Mouse (Mus musculus) kidney, adult 2 months (tissue): ENCODE measurements around the gene Mrps15. TPM values are rescaled to one million over a fixed set of nuclear protein-coding genes. Genes with fewer than 3 reads are reported as not detected.

Source experiments
- DNase-seq: peaks from one replicate; pipeline ENCODE4 v3.0.0; 2021
- H3K27ac ChIP-seq: fragments of 200-500 bp; 2 replicates; pipeline ENCODE4 v1.5.1; 2012; ENCODE audit warnings: low read depth, low read length, control low read depth, inconsistent platforms; ENCODE audit not compliant: insufficient read depth
- H3K27me3 ChIP-seq: fragments of 200-500 bp; replicated peaks from 2 replicates; pipeline ENCODE4 v1.6.1; 2012; ENCODE audit warnings: mild to moderate bottlenecking, moderate library complexity, low read length, inconsistent platforms; ENCODE audit not compliant: control insufficient read depth, insufficient read depth
- H3K36me3 ChIP-seq: fragments of 200-500 bp; 2 replicates; pipeline ENCODE4 v1.6.1; 2012; ENCODE audit warnings: mild to moderate bottlenecking, moderate library complexity, low read length, inconsistent platforms; ENCODE audit not compliant: control insufficient read depth, insufficient read depth
- H3K4me1 ChIP-seq: fragments of 200-500 bp; 2 replicates; pipeline ENCODE4 v1.6.1; 2011; ENCODE audit warnings: low read length; ENCODE audit not compliant: control insufficient read depth, insufficient read depth
- H3K4me3 ChIP-seq: fragments of 200-500 bp; 2 replicates; pipeline ENCODE4 v1.5.1; 2011; ENCODE audit warnings: mild to moderate bottlenecking, low read depth, low read length, control low read depth; ENCODE audit not compliant: insufficient read depth
- CTCF ChIP-seq: fragments of 200-500 bp; conservative IDR thresholded peaks from 2 replicates; pipeline ENCODE4 v1.5.1; 2011; ENCODE audit warnings: low read depth, mild to moderate bottlenecking, control low read depth, low read length, moderate library complexity, mixed read lengths; ENCODE audit not compliant: insufficient read depth, insufficient read length
- POLR2A ChIP-seq: fragments of 200-500 bp; IDR thresholded peaks from one replicate; pipeline ENCODE4 v1.6.1; 2011; ENCODE audit warnings: low read depth, low read length, control low read depth
- WGBS: fragments of 180-500 bp; shearing (Covaris S2); methylation state at CpG from one replicate; pipeline ENCODE4 v1.1.7; 2018; 5-methylcytosine and 5-hydroxymethylcytosine counted together
- polyA plus RNA-seq: library from polyadenylated mRNA; depleted of rRNA; stranded (reverse); fragments of >200 nt; gene quantifications from 2 replicates; pipeline ENCODE4 v1.2.3, GENCODE M21; 2012; rRNA removed

Gene Mrps15
- polyA plus RNA-seq, 1 experiment = 38.2 TPM

DNA sequence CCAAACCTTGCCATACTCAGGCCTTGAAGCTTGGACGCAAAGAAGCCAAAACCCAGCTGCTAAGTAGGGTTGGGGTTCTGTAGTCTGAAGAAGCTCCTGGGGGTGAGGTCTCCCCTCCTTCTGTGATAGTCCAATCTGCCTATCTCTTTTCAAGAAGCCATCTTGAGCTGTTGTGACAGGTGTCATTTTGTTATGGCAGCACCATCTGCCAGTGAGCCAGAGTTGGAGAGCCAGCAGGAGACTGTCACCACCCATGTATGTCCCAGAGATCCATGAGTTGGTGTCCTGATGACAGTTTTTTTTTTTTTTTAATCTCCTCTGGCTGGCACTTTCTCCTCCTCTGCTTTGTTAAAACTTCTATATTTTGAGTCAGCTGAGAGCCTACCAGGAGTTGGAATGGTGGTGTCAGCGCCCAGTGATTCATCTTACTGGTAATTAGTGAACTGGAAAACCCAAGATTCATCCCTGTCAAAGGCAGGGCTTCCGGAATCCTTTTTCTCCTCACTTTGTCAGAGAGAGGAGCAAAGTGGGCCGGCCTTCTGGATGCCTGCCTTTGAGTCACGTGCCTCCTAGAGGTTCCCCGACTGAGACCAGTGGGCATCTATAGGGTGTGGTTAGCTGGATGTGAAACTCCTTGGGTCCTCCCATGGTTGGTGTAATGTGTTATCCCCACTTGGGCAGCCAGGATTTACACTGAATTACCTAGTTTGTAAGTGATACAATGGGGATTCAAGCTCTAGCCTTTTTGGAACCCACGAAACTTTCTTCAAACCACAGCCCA lies 55.5 kb downstream of the Mrps15 start:
- peak; percentile 60 for DNase-seq
- peaks cover 25% of the 10 kb centered on the region for H3K4me1 ChIP-seq
- no peak overlapping the region for H3K4me3 ChIP-seq
- H3K27ac ChIP-seq = peak overlapping the region; percentile 75
- 43% methylated on average over 7 of the region's 7 CpGs for WGBS
- TF ChIP-seq CTCF = no peak
- no peaks in the 10 kb centered on the region for H3K27me3 ChIP-seq
- no peaks in the 10 kb centered on the region for H3K36me3 ChIP-seq

DNA sequence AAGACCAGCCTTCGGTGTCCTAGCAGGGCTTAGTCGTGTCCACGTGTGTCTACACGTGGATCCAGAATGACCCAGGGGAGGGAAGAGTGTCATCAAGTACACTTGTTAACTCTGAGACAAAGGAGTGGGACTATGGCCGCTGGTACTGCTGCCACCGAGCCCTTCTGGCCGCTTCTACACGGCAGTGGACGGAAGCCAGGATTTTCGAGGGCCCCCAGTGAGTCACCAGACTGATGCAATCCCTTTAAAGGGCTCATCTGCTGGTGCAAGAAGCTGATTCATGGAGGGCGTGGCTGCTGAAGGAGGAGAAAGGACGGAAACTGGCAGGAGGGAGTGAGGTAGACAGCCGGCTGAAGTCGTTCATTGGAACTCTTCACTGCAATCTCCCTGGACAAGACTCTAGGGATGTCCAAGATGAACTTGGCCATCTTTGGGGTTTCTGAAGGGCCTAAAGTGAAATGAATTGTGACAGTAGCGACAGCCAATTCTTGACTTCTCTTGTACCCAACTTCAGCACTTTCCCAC lies 56.4 kb downstream of the Mrps15 start:
- TF ChIP-seq POLR2A = no peak
- TF ChIP-seq CTCF = no peak
- peak overlapping the region; percentile 38 for H3K4me3 ChIP-seq
- DNase-seq = peak; percentile 92
- WGBS = under 1% methylated on average over 15 of the region's 15 CpGs
- H3K4me1 ChIP-seq = peaks cover 34% of the 10 kb centered on the region
- no peaks in the 10 kb centered on the region for H3K36me3 ChIP-seq
- no peaks in the 10 kb centered on the region for H3K27me3 ChIP-seq
- peak overlapping the region; percentile 75 for H3K27ac ChIP-seq

DNA sequence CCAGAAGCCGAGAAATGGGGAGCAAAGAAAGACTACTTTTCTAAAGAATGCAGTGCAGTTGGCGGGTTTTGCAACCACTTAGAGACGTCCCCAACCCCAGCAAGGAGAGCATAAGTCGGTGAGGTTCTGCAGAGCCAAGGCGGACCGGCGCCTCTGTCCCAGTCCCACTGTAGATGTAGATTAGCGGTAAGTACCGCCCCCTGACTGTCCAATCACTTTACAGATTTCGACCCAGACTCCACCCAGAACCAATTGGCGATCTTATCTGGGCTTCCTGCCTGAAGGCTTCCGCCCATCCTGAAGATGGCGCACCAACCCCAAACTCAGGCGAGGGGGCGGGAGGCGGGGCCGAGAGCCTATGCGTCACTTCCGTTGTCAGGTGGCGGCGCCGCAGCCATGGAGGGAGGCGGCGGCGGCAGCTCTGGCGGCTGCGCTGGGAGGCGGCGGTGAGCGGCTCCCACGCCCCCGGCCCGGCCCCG lies 56.9 kb downstream of the Mrps15 start, which contains the start of gene Stk40:
Stk40 (plus strand) TSS at position 368 of the 479 bp plus-strand sequence.
- WGBS = under 1% methylated on average over 34 of the region's 34 CpGs
- no peaks in the 10 kb centered on the region for H3K27me3 ChIP-seq
- H3K4me3 ChIP-seq = peak within 1 kb of the TSS; percentile 86
- no peaks in the 10 kb centered on the region for H3K36me3 ChIP-seq
- peak; percentile 98 for DNase-seq
- peak within 1 kb of the TSS; percentile 87 for H3K27ac ChIP-seq
- H3K4me1 ChIP-seq = peaks cover 39% of the 10 kb centered on the region
- peak; percentile 73 for TF ChIP-seq POLR2A
- TF ChIP-seq CTCF = peak; percentile 70

DNA sequence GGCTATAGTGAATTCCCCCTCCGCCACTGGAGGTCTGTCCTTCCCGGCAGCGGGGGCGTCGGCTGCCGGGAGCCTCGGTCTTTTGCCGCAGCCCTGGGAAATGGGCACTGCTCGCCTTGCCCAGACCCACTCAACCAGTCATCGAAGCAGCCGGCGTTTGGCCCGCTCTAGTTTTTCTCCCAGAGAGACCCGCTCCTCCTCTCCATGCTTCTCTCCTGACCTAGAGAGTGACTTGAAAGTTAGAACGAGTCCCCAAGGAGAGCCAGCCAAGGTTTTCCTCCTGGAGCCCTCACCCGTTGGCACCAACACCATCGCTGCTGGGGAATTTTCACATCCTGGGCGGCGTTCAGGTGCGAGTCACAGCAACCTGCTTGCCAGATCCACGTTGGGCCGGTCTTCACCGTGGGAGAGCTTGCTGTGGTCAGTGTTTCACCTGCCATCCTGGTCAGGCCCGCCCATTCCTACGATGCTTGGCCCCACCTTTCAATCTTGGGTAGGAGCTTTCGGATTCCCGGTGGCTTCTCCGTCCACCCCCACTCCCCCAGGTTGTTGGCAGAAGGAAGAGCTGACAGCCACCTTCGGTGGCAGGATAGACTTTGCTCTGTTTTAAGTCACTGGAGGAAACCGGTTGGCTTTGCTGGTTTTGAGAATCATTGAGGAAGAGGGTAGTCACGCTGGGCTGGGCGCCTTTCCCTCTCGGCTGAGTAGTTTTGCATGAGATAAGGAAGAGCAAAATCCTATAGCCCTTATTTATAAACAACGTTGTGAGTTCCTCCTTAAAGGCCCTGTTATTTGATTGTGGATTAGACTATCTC lies 57.7 kb downstream of the Mrps15 start:
- peak overlapping the region; percentile 87 for H3K27ac ChIP-seq
- H3K36me3 ChIP-seq = no peaks in the 10 kb centered on the region
- TF ChIP-seq CTCF (no peak), POLR2A (peak; percentile 53)
- under 1% methylated on average over 34 of the region's 34 CpGs for whole genome bisulfite sequencing
- H3K4me1 ChIP-seq = peaks cover 46% of the 10 kb centered on the region
- H3K4me3 ChIP-seq = peak overlapping the region; percentile 86
- no peaks in the 10 kb centered on the region for H3K27me3 ChIP-seq
- peak; percentile 95 for DNase-seq

Other genes with a start within 250 kb of the Mrps15 start
- 1.3 and 2.2 TPM in 2 replicates for gene Csf3r, start 22.4 kb upstream of the Mrps15 start, polyA plus RNA-seq
- gene Oscp1, start 11.6 kb downstream of the Mrps15 start, polyA plus RNA-seq = 2.5 and 3.3 TPM in 2 replicates
- gene Lsm10, start 49.7 kb downstream of the Mrps15 start, polyA plus RNA-seq = 36.5 TPM in 2 replicates
- 38.3 and 38.9 TPM in 2 replicates for gene Stk40, start 57.0 kb downstream of the Mrps15 start, polyA plus RNA-seq
- gene Eva1b, start 100.8 kb downstream of the Mrps15 start, polyA plus RNA-seq = 68.8 and 101 TPM in 2 replicates
- 5.0 and 5.5 TPM in 2 replicates for gene Sh3d21, start 116.6 kb downstream of the Mrps15 start, polyA plus RNA-seq
- 40.4 and 51.0 TPM in 2 replicates for gene Thrap3, start 155.8 kb downstream of the Mrps15 start, polyA plus RNA-seq
- 28.3 and 30.3 TPM in 2 replicates for gene Map7d1, start 209.4 kb downstream of the Mrps15 start, polyA plus RNA-seq
- 57.7 and 75.5 TPM in 2 replicates for gene Trappc3, start 215.4 kb downstream of the Mrps15 start, polyA plus RNA-seq
- 0.27 and 0.31 TPM in 2 replicates for gene Col8a2, start 239.9 kb downstream of the Mrps15 start, polyA plus RNA-seq